Mouse (Mus musculus): Measurements from ENCODE around the gene Lrrk2. TPM values are rescaled to one million over a fixed set of nuclear protein-coding genes. Genes with fewer than 3 reads are reported as not detected.
A peak's percentile ranks its signal among the peaks of the same experiment; 100 is the strongest.

Gene Lrrk2
- polyA plus RNA-seq, 1 experiment from 2014 or later: 6.6 TPM

- ATAC-seq (ENCODE audit: low FRiP score, low TSS enrichment): no peak
- Histone ChIP-seq H3K4me1 (ENCODE audit: insufficient read depth, low read length) (no peaks in the 10 kb centered on the region), H3K27me3 (ENCODE audit: insufficient read depth, low read length) (no peaks in the 10 kb centered on the region), H3K4me3 (ENCODE audit: low read length) (peak overlapping the region; percentile 30), H3K9ac (replicated peaks; ENCODE audit: low read length) (no peak overlapping the region), H3K9me3 (ENCODE audit: low read length) (no peaks in the 10 kb centered on the region), H3K27ac (ENCODE audit: low read length) (no peak overlapping the region), H3K4me2 (replicated peaks; ENCODE audit: low read depth, low read length) (peak overlapping the region; percentile 49), H3K36me3 (ENCODE audit: insufficient read depth, low read length) (no peaks in the 10 kb centered on the region)
- WGBS: 37% methylated on average over 29 of the region's 29 CpGs
Measured at GRCm38 (mm10) chr15:91709207-91710130, 36.5 kb downstream of the Lrrk2 start.

- Histone ChIP-seq H3K9me3 (ENCODE audit: low read length) (no peaks in the 10 kb centered on the region), H3K4me2 (replicated peaks; ENCODE audit: low read depth, low read length) (no peak overlapping the region), H3K9ac (replicated peaks; ENCODE audit: low read length) (no peak overlapping the region), H3K27me3 (ENCODE audit: insufficient read depth, low read length) (no peaks in the 10 kb centered on the region), H3K4me1 (ENCODE audit: insufficient read depth, low read length) (no peaks in the 10 kb centered on the region), H3K36me3 (ENCODE audit: insufficient read depth, low read length) (no peaks in the 10 kb centered on the region; the same call in 1 of the 2 replicates), H3K4me3 (ENCODE audit: low read length) (no peak overlapping the region), H3K27ac (ENCODE audit: low read length) (no peak overlapping the region)
- 81% methylated on average over 14 of the region's 14 CpGs for WGBS
- no peak for ATAC-seq (ENCODE audit: low FRiP score, low TSS enrichment)
Measured at GRCm38 (mm10) chr15:91735216-91735922, 62.4 kb downstream of the Lrrk2 start.

- no peak overlapping the region for H3K4me3 ChIP-seq (ENCODE audit: low read length)
- H3K4me2 ChIP-seq (replicated peaks; ENCODE audit: low read depth, low read length): no peak overlapping the region
- H3K27me3 ChIP-seq (ENCODE audit: insufficient read depth, low read length): no peaks in the 10 kb centered on the region
- 40% methylated on average over 15 of the region's 15 CpGs for WGBS
- no peaks in the 10 kb centered on the region for H3K4me1 ChIP-seq (ENCODE audit: insufficient read depth, low read length)
- no peak overlapping the region for H3K9ac ChIP-seq (replicated peaks; ENCODE audit: low read length)
- no peaks in the 10 kb centered on the region for H3K36me3 ChIP-seq (ENCODE audit: insufficient read depth, low read length)
- no peak for ATAC-seq (ENCODE audit: low FRiP score, low TSS enrichment)
- no peak overlapping the region for H3K27ac ChIP-seq (ENCODE audit: low read length)
- H3K9me3 ChIP-seq (ENCODE audit: low read length): no peaks in the 10 kb centered on the region
Measured at GRCm38 (mm10) chr15:91736791-91737533, 64.0 kb downstream of the Lrrk2 start.

- no peak overlapping the region for H3K9ac ChIP-seq (replicated peaks; ENCODE audit: low read length)
- no peaks in the 10 kb centered on the region for H3K27me3 ChIP-seq (ENCODE audit: insufficient read depth, low read length)
- no peaks in the 10 kb centered on the region for H3K9me3 ChIP-seq (ENCODE audit: low read length)
- 84% methylated on average over 9 of the region's 9 CpGs for whole genome bisulfite sequencing
- H3K4me2 ChIP-seq (replicated peaks; ENCODE audit: low read depth, low read length): no peak overlapping the region
- H3K36me3 ChIP-seq (ENCODE audit: insufficient read depth, low read length): no peaks in the 10 kb centered on the region
- no peak overlapping the region for H3K4me3 ChIP-seq (ENCODE audit: low read length)
- no peak for ATAC-seq (ENCODE audit: low FRiP score, low TSS enrichment)
- H3K27ac ChIP-seq (ENCODE audit: low read length): no peak overlapping the region
- no peaks in the 10 kb centered on the region for H3K4me1 ChIP-seq (ENCODE audit: insufficient read depth, low read length)
Measured at GRCm38 (mm10) chr15:91738808-91739207, 65.8 kb downstream of the Lrrk2 start.

- Histone ChIP-seq H3K4me3 (ENCODE audit: low read length) (no peak overlapping the region), H3K27me3 (ENCODE audit: insufficient read depth, low read length) (no peaks in the 10 kb centered on the region), H3K4me2 (replicated peaks; ENCODE audit: low read depth, low read length) (no peak overlapping the region), H3K4me1 (ENCODE audit: insufficient read depth, low read length) (no peaks in the 10 kb centered on the region), H3K36me3 (ENCODE audit: insufficient read depth, low read length) (0 out of 2 replicates have a peak, but pooled peaks cover 2% of the 10 kb centered on the region), H3K9ac (replicated peaks; ENCODE audit: low read length) (no peak overlapping the region), H3K9me3 (ENCODE audit: low read length) (no peaks in the 10 kb centered on the region), H3K27ac (ENCODE audit: low read length) (no peak overlapping the region)
- ATAC-seq (ENCODE audit: low FRiP score, low TSS enrichment): no peak
- 78% methylated on average over 4 of the region's 4 CpGs for WGBS
Measured at GRCm38 (mm10) chr15:91745501-91745900, 72.5 kb downstream of the Lrrk2 start.

- Histone ChIP-seq H3K4me2 (replicated peaks; ENCODE audit: low read depth, low read length) (no peak overlapping the region), H3K27ac (ENCODE audit: low read length) (no peak overlapping the region), H3K9me3 (ENCODE audit: low read length) (no peaks in the 10 kb centered on the region), H3K9ac (replicated peaks; ENCODE audit: low read length) (no peak overlapping the region), H3K36me3 (ENCODE audit: insufficient read depth, low read length) (no peaks in the 10 kb centered on the region), H3K27me3 (ENCODE audit: insufficient read depth, low read length) (no peaks in the 10 kb centered on the region), H3K4me1 (ENCODE audit: insufficient read depth, low read length) (0 out of 2 replicates have a peak, but pooled peaks cover 3% of the 10 kb centered on the region), H3K4me3 (ENCODE audit: low read length) (no peak overlapping the region)
- 60% methylated on average over 12 of the region's 12 CpGs for WGBS
- no peak for ATAC-seq (ENCODE audit: low FRiP score, low TSS enrichment)
Measured at GRCm38 (mm10) chr15:91752111-91752510, 79.1 kb downstream of the Lrrk2 start.

- ATAC-seq (ENCODE audit: low FRiP score, low TSS enrichment): no peak
- Histone ChIP-seq H3K27ac (ENCODE audit: low read length) (no peak overlapping the region), H3K9ac (replicated peaks; ENCODE audit: low read length) (no peak overlapping the region), H3K9me3 (ENCODE audit: low read length) (no peaks in the 10 kb centered on the region), H3K4me2 (replicated peaks; ENCODE audit: low read depth, low read length) (no peak overlapping the region), H3K4me3 (ENCODE audit: low read length) (no peak overlapping the region), H3K36me3 (ENCODE audit: insufficient read depth, low read length) (no peaks in the 10 kb centered on the region), H3K4me1 (ENCODE audit: insufficient read depth, low read length) (0 out of 2 replicates have a peak, but pooled peaks cover 3% of the 10 kb centered on the region), H3K27me3 (ENCODE audit: insufficient read depth, low read length) (no peaks in the 10 kb centered on the region)
- 86% methylated on average over 14 of the region's 14 CpGs for WGBS
Measured at GRCm38 (mm10) chr15:91753378-91754080, 80.6 kb downstream of the Lrrk2 start.

- H3K4me3 ChIP-seq (ENCODE audit: low read length): no peak overlapping the region
- H3K9me3 ChIP-seq (ENCODE audit: low read length): no peaks in the 10 kb centered on the region
- no peak overlapping the region for H3K9ac ChIP-seq (replicated peaks; ENCODE audit: low read length)
- 20% methylated on average over 3 of the region's 3 CpGs for WGBS
- H3K27me3 ChIP-seq (ENCODE audit: insufficient read depth, low read length): no peaks in the 10 kb centered on the region
- 0 out of 2 replicates have a peak, but pooled peaks cover 3% of the 10 kb centered on the region for H3K4me1 ChIP-seq (ENCODE audit: insufficient read depth, low read length)
- H3K36me3 ChIP-seq (ENCODE audit: insufficient read depth, low read length): no peaks in the 10 kb centered on the region
- peak overlapping the region; percentile 10; the same call in 1 of the 2 replicates for H3K4me2 ChIP-seq (replicated peaks; ENCODE audit: low read depth, low read length)
- no peak overlapping the region for H3K27ac ChIP-seq (ENCODE audit: low read length)
- ATAC-seq (ENCODE audit: low FRiP score, low TSS enrichment): no peak
Measured at GRCm38 (mm10) chr15:91754546-91754945, 81.6 kb downstream of the Lrrk2 start.

GRCm38 (mm10) chr15:91755756-91756155, 82.8 kb downstream of the Lrrk2 start:
- H3K9ac ChIP-seq (replicated peaks; ENCODE audit: low read length): no peak overlapping the region
- 0 out of 2 replicates have a peak, but pooled peaks cover 3% of the 10 kb centered on the region for H3K4me1 ChIP-seq (ENCODE audit: insufficient read depth, low read length)
- ATAC-seq (ENCODE audit: low FRiP score, low TSS enrichment): no peak
- H3K4me3 ChIP-seq (ENCODE audit: low read length): no peak overlapping the region
- no peaks in the 10 kb centered on the region for H3K27me3 ChIP-seq (ENCODE audit: insufficient read depth, low read length)
- 82% methylated on average over 16 of the region's 16 CpGs for WGBS
- H3K9me3 ChIP-seq (ENCODE audit: low read length): no peaks in the 10 kb centered on the region
- no peak overlapping the region for H3K4me2 ChIP-seq (replicated peaks; ENCODE audit: low read depth, low read length)
- no peaks in the 10 kb centered on the region for H3K36me3 ChIP-seq (ENCODE audit: insufficient read depth, low read length)
- no peak overlapping the region for H3K27ac ChIP-seq (ENCODE audit: low read length)
